Mouse (Mus musculus) gastrocnemius, adult 8-10 months (tissue): ENCODE data around the gene Susd2. TPM values are rescaled to one million over a fixed set of nuclear protein-coding genes. Genes with fewer than 3 reads are reported as not detected.
A peak's percentile ranks its signal among the peaks of the same experiment; 100 is the strongest.

ENCODE experiments used
- DNase-seq, 2 experiments: peaks; one replicate each; pipeline ENCODE4 v3.0.0; 2022; ENCODE audit warnings: low spot score in 2 of 2
- total RNA-seq, 4 experiments: library from RNA; stranded (reverse); gene quantifications; 2 replicates each; pipeline ENCODE4 v1.2.4; 2022

Gene Susd2
- total RNA-seq, 4 experiments from 2014 or later = 0.53 to 2.1 (median 0.78) TPM

DNA sequence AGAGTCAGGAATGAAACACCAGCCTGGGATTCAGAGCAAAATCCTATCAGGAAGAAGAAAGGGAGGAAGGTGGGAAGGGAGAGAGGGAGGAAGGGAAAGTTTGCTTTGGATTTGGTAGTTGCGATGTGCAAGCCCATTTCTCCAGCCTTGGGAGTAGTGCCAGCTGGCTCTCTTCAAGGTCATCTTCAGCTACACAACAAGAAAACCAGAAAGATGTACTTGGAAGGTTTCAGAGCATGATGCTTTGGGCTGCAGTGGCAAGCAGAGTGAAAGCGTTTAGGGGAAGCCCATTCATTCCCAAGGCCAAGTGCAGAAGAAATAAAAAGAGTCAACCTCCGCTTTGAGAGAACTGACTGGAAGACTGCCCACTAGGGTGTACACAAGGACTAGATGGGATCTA is 16.3 kb downstream of the Susd2 start:
- DNase-seq = peak in 1 of 2 experiments; percentile 30

DNA sequence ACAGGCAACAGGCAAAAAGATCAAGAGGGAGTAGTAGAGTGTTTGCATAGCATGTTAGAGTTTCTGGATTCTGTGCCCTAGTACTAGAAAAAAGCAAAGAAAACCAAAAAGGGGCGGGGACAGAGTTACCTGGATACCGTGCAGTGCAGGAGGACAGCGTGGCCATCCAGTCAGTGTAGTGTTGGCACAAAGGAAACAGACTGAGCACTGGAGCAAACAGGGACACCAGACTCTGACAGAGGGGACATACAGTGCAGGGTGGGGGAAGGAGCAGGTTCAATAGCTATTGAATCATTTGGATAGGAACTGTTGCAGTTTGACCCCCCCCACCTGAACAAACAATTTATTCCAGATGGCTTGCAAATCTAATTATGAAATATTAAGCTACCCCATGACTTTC is 16.8 kb downstream of the Susd2 start:
- peak in 1 of 2 experiments; percentile 2 for DNase-seq

DNA sequence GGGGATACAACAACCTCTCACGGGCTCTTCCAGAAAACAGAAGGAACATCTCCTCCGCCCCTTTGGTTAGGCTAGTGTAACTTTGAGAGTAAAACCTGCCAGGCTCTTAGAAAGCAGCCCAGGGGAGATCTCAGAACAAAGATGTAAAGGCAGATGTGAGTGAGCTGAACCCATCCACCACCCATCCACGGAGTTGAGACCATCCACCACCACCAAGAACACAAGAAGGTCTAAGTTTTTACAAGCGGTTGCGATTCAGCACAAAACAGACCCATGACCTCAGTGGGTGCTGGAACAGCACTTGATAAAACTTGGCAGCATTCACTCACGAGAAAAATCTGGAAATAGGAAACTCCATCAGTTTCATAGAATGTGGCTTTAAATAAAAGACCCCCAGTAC is 17.9 kb downstream of the Susd2 start:
- no peak for DNase-seq

DNA sequence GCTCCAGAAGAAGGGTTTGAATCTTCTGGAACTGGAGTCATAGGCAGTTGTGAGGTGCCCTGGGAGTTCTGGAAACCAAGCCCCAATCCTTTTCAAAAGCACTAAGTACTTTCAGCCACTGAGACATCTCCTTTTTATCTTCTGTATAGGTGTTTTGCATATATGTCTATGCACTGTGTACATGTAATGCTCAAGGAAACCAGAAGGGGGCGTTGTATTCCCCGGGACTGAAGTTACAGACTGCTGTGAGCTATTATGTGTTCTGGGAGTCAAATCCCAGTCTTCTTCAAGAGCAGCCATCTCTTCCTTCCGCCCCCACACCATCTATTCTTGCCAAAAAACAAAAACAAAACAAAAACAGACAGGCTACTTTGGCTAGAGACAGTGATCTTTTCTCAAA is 23.0 kb downstream of the Susd2 start:
- no peak for DNase-seq

DNA sequence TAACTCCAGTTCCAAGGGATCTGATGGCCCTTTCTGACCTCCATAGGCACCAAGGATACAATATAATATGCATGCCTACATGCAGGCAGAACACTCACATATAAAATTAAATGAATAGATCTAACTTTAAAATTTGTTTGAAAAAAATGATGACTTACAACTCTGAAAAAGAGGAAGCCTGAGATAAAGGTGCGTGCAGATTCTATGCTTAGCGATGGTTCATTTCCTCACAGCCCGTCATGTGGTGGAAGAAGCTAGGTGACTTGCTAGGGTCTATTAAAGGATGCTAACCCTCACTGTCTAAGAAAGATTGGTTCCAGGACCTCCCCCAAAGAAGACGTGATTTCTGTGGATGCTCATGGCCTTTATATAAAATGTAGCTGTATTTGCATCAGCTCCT is 27.8 kb downstream of the Susd2 start:
- DNase-seq = no peak

DNA sequence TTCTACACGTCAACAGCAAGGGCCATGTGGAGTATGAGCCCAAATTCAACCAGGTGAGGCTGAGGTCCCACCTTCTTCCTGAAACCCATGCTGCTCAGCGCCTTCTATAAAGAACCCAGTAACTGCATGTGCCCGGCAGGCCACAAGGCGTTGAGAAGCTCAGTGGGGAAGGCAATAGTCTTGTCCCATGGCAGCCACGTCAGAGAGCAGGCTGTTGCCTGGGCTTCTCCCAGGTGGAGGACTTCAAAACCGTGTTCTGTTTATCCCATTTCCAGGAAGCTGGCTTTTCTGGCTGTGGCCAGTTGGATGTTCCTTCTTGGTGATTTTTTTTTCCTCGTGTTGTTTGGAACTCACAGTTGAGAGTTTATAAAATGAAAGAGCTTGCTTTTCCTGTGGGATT is 33.3 kb downstream of the Susd2 start:
- no peak for DNase-seq

DNA sequence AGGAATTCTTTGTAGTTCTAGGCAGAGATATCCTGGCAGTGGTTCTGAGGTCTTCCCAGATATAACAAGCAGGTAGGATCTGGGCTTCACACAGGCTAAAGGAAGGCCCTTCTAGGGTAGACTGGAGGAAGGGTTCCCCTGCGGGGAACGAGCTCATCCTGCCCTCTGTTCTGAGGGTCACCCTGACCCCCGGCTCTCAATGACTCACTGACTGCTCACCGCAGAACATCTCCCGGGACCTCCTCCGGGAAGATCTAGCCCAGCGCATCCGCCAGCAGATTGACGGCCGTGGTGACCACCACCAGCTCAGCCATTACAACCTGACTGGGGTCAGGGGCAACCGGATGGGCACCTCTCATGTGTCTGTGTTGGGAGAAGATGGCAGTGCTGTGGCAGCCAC is 34.8 kb downstream of the Susd2 start:
- no peak for DNase-seq

DNA sequence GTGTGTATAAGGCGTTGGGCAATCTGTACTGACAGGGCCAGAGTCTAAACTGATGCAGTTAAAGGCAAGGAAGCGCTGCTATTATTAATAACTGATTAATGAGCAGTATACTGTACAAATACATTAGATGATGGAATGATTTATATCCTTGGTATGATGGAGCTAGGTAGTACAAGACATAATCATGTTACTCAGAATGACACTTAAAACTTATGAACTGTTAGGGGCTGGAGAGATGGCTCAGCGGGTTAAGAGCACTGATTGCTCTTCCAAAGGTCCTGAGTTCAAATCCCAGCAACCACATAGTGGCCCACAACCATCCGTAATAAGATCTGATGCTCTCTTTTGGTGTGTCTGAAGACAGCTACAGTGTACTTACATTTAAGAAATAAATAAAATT is 36.6 kb downstream of the Susd2 start:
- no peak for DNase-seq

DNA sequence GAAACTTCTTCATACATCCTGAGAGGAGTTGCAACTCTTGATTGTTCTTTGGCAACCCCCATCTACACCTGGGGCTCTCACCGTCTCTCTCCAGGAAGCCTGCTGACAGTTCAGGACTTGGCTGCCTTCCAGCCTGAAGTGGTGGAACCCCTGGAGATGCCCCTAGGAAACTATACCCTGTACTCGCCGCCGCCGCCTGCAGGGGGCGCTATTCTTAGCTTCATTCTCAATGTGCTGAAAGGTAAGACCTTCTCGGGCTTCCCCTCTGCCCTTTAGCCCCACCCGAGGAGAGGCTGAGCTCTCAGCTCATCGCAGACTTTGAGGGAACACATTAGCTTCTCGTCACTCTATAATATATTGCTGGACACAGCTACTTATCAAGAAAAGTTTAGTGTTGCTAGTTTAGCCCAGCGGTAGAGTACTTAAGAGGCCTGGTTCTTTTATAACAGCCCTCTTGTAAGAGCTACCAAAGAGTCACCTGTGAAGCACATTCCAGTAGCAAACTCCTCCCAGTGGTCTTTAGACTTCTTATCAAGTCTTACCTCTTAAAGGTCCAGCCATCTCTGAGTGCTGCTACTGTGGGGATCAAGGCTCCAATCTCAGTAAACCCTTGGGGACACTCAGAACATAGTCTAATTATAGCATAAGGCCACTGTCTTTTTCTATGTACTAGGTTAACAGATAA is 38.5 kb downstream of the Susd2 start:
- DNase-seq = no peak

DNA sequence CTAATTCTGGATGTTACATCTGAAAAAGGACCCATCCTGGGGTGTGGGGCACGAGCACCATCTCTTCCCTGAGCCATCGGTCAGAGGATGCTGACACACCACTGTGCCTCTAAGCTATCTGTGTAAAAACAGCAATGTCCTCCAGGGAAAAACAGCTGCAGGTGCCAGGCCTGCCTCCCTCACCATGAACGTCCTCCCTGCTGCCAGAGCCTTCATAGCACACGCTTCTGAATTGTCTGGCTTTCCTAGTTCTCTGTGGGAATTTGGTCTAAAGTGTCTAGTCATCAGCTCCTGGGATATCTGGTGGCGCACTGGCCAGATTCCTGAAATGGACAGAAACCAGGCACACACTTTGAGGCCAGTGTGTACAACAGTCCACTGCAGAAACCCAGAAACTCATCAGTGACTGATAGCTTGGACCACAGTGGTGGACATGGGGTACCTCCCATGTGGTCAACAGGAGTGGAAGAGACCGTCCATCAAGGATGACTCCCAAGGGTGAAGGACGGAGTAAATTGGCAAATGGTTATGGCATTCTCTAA is 43.5 kb downstream of the Susd2 start:
- DNase-seq = no peak

DNA sequence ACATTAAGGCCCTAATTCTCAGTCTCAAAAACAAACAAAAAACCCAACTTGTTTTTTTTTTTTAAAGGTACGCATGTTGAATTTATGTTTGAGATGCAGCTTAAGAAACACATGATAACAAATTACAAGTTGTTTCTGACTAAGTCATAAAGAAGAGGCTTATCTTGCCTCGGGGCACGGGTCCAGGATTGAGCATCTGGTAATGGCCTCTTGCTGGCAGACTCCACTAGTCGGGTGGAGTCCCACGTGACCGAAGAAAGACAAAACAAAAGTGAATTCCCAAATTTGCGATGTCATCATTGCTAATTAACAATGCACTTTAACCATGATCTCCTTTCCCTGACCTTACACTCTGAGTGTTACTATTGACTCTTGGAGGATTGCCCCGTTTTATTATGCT is 47.8 kb downstream of the Susd2 start:
- DNase-seq = peak; percentile 61 to 73

DNA sequence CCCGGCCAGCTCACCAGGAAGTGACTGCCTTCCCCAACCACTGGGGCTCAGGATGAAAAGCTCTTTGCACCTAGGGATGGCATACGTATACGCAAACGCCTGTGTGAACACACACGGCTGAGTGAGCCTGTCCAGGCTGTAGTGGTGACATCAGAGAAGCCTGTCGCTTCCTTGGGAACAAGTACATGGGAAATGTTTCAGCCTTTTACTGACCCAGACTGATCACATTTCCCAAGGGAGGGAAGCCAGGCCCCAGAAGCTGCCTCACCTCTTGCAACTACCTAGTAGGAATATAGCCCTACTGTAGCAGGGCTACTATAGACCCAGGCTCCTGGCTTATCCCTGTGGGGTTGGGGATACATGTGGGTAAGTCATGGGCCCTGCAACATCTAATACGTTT is 51.2 kb downstream of the Susd2 start:
- no peak for DNase-seq

DNA sequence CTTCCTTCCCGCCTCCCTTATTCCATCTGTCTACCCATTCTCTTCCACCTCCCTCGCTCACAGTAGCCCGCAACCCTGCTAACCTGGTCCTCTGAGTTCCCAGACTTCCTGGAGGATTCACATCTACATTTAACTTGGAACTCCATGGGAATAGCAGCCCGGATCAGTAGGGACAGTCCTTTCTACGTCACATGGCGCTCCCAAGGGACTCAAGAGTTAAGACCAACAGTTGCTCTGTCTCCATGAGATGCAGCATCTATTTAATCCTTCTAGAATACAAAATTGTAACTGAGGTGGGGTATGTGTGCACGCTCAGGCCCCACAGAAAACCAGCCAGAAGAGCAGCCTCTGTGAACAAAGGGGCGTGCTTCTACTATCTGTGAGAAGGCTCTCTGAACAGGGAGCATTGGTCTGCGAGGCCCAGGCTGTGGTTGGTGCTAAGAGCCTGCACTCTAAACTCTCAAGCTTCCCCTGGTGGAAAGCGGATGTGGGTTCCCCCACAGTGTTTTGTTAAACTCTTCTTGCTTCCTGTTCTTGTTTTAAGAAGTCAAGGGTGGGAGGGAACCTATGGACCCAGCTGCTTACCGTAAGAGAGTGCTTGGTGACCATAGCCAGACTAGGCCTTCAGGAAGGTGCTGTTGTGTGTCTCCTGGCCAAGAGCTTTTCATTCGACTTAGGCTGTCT is 52.5 kb downstream of the Susd2 start:
- no peak for DNase-seq

DNA sequence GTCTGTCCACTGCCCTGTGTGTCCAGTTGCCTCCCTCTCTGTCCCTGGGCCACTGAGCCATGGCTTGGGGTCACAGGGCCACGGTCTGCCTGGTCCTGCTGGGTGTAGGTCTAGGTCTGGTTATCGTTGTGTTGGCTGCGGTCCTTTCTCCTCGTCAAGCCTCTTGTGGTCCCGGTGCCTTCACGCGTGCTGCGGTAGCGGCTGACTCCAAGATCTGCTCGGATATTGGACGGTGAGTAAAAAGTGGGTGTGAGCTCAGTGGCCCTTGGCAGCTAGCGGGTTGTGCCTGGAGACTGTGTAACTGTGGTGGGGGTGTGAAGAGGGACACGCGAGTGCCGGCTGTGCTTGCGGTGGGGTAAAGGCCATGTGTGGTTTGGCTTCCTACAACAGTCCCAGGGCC is 54.2 kb downstream of the Susd2 start:
- DNase-seq = peak in 1 of 2 experiments; percentile 24

DNA sequence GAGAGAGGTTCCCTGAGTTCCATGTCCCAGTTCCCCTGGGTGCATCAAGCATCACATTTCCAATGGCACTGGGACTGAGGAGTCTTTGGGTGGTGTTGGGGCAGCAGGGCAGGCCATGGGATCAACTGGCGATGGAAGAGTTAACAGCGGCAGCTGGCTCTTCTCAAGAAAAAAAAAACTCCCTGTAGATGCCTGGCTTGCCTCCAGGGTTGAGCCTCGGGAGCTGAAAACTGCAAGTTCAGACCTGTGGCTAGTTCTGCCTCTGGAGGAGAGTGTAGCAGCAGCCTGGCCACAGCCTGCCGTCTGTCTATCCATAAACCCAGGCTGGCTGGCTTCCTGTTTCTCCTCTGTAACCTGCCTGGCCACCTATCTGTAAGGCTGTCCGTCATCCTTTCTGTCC is 54.7 kb downstream of the Susd2 start, which contains the start of gene Ggt5:
Gene Ggt5, plus strand, starts transcription at position 212 of the 400 bp plus-strand sequence.
- peak in 1 of 2 experiments; percentile 50 for DNase-seq

DNA sequence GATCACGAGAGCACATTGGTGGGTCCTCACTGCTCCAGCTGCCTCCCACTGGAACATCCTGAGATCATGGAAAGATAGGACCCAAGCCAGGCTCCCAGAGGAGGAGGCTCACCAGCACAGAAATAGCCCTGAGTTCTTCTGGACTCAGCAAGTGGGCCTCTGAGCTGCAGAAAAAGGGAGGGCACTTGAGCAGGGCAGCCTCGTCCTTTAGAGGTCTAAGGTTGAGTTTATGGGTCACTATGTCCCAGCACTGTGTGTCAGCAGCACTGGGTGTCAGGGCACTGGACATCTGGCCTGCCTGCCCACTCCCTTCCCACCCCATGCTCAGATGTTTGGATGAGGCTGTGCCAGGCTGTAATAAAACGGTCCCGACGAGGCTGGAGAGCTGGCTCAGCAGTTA is 55.5 kb downstream of the Susd2 start:
- DNase-seq = peak; percentile 38 to 49

DNA sequence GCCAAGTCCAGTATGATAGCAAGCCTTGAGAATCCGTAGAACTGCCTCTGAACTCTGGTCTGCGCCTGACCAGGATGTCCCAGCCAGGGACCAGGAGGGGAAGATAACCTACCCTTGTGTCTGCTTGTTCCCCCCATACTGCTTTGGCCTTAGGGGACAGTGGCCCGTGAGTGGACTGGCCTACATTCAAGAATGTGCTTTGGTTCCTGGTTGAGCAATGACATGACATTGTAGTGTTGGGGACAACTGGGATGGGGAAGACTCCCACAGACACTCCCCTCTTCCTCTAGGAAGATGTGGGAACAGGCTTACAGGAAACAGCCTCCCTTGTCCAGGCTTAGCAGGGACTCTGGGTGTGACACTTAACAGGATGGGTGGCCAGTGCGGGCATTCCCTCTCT is 56.0 kb downstream of the Susd2 start:
- DNase-seq = no peak

Other genes starting within 250 kb of the Susd2 start
- under 1 TPM in 2 of 4 experiments, not detected in 2; 0.10 to 0.48 TPM for gene Upb1, start 242.9 kb downstream of the Susd2 start, total RNA-seq
- 10 to 100 TPM; 67.9 to 78.5 (median 70.7) TPM for gene Snrpd3, start 126.5 kb downstream of the Susd2 start, total RNA-seq
- gene Gucd1, start 126.0 kb downstream of the Susd2 start, total RNA-seq = 10 to 100 TPM; 46.7 to 68.3 (median 56.0) TPM
- gene Lrrc75b, start 83.7 kb downstream of the Susd2 start, total RNA-seq = under 1 TPM in 1 of 4 experiments, not detected in 3; 0.07 TPM
- not detected for gene Ggt1, start 82.4 kb downstream of the Susd2 start, total RNA-seq
- gene Ggt5, start 54.7 kb downstream of the Susd2 start, total RNA-seq = 1 to 10 TPM; 1.2 to 2.5 (median 2.0) TPM
- 1 to 10 TPM; 6.6 to 9.3 (median 7.4) TPM for gene Cabin1, start 120.3 kb upstream of the Susd2 start, total RNA-seq
- gene Ddt, start 129.4 kb upstream of the Susd2 start, total RNA-seq = 10 to 100 TPM; 23.6 to 32.6 (median 29.5) TPM
- gene Gm20441, start 136.9 kb upstream of the Susd2 start, total RNA-seq = not detected
- gene Gstt3, start 137.4 kb upstream of the Susd2 start, total RNA-seq = 1 to 10 TPM; 2.6 to 4.8 (median 3.1) TPM
- gene Gstt1, start 154.6 kb upstream of the Susd2 start, total RNA-seq = 1 to 10 TPM; 4.6 to 8.3 (median 4.8) TPM
- not detected for gene Gstt4, start 178.5 kb upstream of the Susd2 start, total RNA-seq
- gene Gstt2, start 193.4 kb upstream of the Susd2 start, total RNA-seq = 1 to 10 TPM; 2.7 to 6.5 (median 3.8) TPM
- gene Mif, start 216.2 kb upstream of the Susd2 start, total RNA-seq = 100 to 1,000 TPM; 144 to 161 (median 157) TPM
- 1 to 10 TPM in 1 of 4 experiments, not detected in 3; 1.1 TPM for gene Derl3, start 249.4 kb upstream of the Susd2 start, total RNA-seq